Mouse (Mus musculus) embryonic facial prominence, embryonic 13.5 days (tissue): ENCODE results near the gene Olfm4. TPM values are rescaled to one million over a fixed set of nuclear protein-coding genes. Genes with fewer than 3 reads are reported as not detected.

ENCODE experiments used
- ATAC-seq: fragments of 200-750 bp; cut with Nextera tagmentation; 2 replicates; pipeline ENCODE4 v1.8.0; 2017; ENCODE audit warnings: low read depth; ENCODE audit not compliant: insufficient number of reproducible peaks, insufficient read depth, low FRiP score, low TSS enrichment
- H3K27ac ChIP-seq: fragments of 300-500 bp; sonication (generic); 2 replicates; pipeline ENCODE4 v1.5.1; 2015; ENCODE audit warnings: moderate library complexity, mild to moderate bottlenecking, inconsistent platforms
- H3K27me3 ChIP-seq: fragments of 300-500 bp; sonication (generic); 2 replicates; pipeline ENCODE4 v1.6.1; 2015; ENCODE audit warnings: mild to moderate bottlenecking, inconsistent platforms
- H3K36me3 ChIP-seq: fragments of 300-500 bp; sonication (generic); 2 replicates; pipeline ENCODE4 v1.6.1; 2015; ENCODE audit warnings: mild to moderate bottlenecking, inconsistent platforms
- H3K4me1 ChIP-seq: fragments of 300-500 bp; sonication (generic); 2 replicates; pipeline ENCODE4 v1.6.1; 2015; ENCODE audit warnings: inconsistent platforms
- H3K4me2 ChIP-seq: fragments of 300-500 bp; sonication (generic); 2 replicates; pipeline ENCODE4 v1.6.1; 2015; ENCODE audit warnings: moderate library complexity, mild to moderate bottlenecking, inconsistent platforms
- H3K4me3 ChIP-seq: fragments of 300-500 bp; sonication (generic); 2 replicates; pipeline ENCODE4 v1.5.1; 2015; ENCODE audit warnings: mild to moderate bottlenecking, inconsistent platforms
- H3K9ac ChIP-seq: fragments of 300-500 bp; sonication (generic); 2 replicates; pipeline ENCODE4 v1.6.1; 2015; ENCODE audit warnings: mild to moderate bottlenecking, inconsistent platforms
- H3K9me3 ChIP-seq: fragments of 300-500 bp; sonication (generic); 2 replicates; pipeline ENCODE4 v1.6.1; 2016; ENCODE audit warnings: inconsistent platforms
- WGBS: fragments of 180-500 bp; shearing (Covaris S2); methylation state at CpG from one replicate; pipeline ENCODE4 v1.1.7; 2015; ENCODE audit warnings: mixed read lengths; 5-methylcytosine and 5-hydroxymethylcytosine counted together
- polyA plus RNA-seq: library from polyadenylated mRNA; unstranded; fragments of >200 nt; fragmentation: Nextera tagmentation; extraction: Ambion mirVana; gene quantifications from 2 replicates; pipeline ENCODE4 v1.2.1, GENCODE M21; 2015

Olfm4 gene
- polyA plus RNA-seq: 0.24 and 1.0 TPM in 2 replicates

- no peaks in the 10 kb centered on the region for H3K27me3 ChIP-seq
- no peak within 1 kb of the TSS for H3K4me3 ChIP-seq
- WGBS: 80% methylated on average over 2 of the region's 2 CpGs
- no peak within 1 kb of the TSS for H3K9ac ChIP-seq
- H3K27ac ChIP-seq: no peak within 1 kb of the TSS
- H3K36me3 ChIP-seq: no peaks in the 10 kb centered on the region
- H3K9me3 ChIP-seq: no peaks in the 10 kb centered on the region
- no peaks in the 10 kb centered on the region for H3K4me1 ChIP-seq
- H3K4me2 ChIP-seq: no peak within 1 kb of the TSS
- ATAC-seq: no peak
Measured at GRCm38 (mm10) chr14:79983781-79984180, at the start of gene Olfm4. Olfm4 (plus strand) TSS chr14:79984081.

DNA sequence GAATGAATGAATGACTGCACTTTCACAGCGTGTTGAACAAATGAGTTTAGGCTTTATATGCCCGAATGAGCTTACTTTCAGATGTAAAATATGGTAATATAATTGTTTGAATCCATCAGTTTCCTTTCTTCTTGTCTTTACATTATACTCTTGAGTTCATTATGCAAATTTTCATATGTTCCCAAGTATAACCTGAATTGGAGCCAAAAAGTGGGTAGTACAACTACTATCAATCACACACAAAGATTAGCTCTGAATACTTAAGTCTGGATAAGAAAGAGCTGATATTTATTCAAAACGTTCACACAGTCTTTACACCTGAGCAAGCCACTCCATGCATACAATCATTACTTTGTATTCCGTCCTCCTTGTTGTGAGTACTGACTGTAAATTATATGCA is 49.5 kb upstream of the Olfm4 start:
- H3K4me1 ChIP-seq: no peaks in the 10 kb centered on the region
- H3K27ac ChIP-seq: no peak overlapping the region
- ATAC-seq: no peak
- H3K9ac ChIP-seq: no peak overlapping the region
- H3K4me2 ChIP-seq: no peak overlapping the region
- no peaks in the 10 kb centered on the region for H3K27me3 ChIP-seq
- 69% methylated on average over 4 of the region's 4 CpGs for WGBS
- H3K9me3 ChIP-seq: no peaks in the 10 kb centered on the region
- H3K36me3 ChIP-seq: no peaks in the 10 kb centered on the region
- no peak overlapping the region for H3K4me3 ChIP-seq

DNA sequence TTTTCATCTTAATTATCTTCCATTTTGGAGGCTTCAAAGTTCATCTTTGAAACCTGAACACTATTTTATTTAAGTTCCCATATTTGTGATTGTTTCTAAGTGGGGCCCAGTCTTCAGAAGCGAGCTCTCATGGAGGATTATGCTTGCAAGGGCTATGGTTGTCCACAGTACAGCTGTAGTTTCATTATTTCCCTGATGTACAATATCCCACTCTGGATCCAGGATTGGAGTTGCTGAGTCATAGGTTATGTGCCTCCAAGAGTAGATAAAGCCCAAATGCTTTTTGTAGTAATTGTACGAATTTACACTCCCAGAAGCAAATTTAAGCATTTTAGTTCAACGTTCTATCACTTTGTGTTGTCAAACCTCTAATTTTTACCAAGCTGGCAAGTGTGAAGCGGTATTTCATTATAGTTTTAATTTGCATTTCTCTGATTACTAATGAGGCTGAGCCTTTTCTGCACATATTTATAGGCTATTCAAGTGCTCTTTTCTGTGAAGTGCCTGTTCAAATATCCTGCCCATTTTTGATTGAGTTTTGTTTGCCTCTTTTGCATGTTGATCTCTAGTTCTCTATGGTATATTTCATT is 46.9 kb upstream of the Olfm4 start:
- Histone ChIP-seq H3K27me3 (no peaks in the 10 kb centered on the region), H3K9me3 (no peaks in the 10 kb centered on the region), H3K36me3 (no peaks in the 10 kb centered on the region), H3K4me1 (no peaks in the 10 kb centered on the region), H3K4me3 (no peak overlapping the region), H3K4me2 (no peak overlapping the region), H3K27ac (no peak overlapping the region), H3K9ac (no peak overlapping the region)
- 88% methylated on average over 4 of the region's 4 CpGs for WGBS
- ATAC-seq: no peak

GRCm38 (mm10) chr14:79945876-79946275 is 38.0 kb upstream of the Olfm4 start:
- Histone ChIP-seq H3K4me1 (no peaks in the 10 kb centered on the region), H3K36me3 (no peaks in the 10 kb centered on the region), H3K9me3 (no peaks in the 10 kb centered on the region), H3K27me3 (no peaks in the 10 kb centered on the region), H3K9ac (no peak overlapping the region), H3K27ac (no peak overlapping the region), H3K4me2 (no peak overlapping the region), H3K4me3 (no peak overlapping the region)
- WGBS: 54% methylated on average over 2 of the region's 2 CpGs
- no peak for ATAC-seq

DNA sequence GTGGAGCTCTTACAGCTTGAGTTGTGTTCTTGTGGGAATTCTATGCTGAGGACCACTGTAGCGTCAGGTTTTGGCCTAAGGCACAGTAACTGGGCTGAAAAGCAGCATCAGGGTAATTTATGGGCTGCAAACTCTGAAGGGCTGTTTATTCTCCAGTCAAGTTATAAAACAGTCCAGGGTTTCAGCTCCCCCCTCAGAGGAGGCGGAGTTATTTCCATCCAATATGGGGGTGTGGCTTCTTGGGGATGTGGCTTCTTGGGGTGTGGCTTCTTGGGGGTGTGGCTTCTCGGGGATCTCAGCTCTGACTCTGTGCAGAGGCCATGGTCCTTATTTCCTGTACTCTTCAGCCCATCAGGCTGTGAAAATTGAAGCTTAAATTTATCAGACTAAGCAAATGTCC is 28.2 kb upstream of the Olfm4 start:
- Histone ChIP-seq H3K27ac (no peak overlapping the region), H3K4me3 (no peak overlapping the region), H3K9me3 (no peaks in the 10 kb centered on the region), H3K4me1 (0 out of 2 replicates have a peak, but pooled peaks cover 1% of the 10 kb centered on the region), H3K27me3 (no peaks in the 10 kb centered on the region), H3K4me2 (no peak overlapping the region), H3K9ac (no peak overlapping the region), H3K36me3 (no peaks in the 10 kb centered on the region)
- WGBS: 67% methylated on average over 3 of the region's 3 CpGs
- no peak for ATAC-seq

DNA sequence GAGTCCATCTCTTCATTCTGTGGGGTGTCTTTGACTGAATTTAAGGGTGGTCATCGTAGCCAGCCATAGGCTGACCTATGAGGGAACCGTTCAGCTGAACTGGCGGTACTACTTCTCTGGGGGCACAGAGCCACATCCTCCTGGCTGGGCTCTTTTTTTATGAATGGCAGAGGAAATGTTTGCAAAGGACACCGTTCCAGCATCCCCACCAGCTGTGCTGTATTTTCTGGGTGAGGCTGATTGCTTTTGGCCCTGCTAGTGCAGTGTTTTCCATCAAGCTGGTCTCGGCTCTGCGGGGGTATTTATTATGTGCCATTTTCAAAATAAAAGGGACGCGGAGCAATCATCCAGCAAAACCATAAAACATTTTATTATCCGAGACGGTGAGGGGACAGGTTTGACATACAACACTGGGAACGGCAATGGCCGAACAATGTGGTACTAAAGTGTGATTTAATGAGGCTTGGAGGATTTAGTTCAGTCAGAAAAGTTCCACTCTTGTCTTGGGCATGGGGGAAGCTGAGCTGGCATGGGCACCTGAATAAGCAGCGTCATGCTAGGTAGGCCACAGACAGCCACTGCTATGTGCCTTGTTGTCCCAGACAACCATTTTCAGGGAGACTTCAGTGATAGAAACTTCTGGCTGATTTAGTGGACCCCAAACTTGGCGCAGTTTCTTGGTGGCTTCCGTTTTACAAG is 25.9 kb upstream of the Olfm4 start:
- ATAC-seq: no peak
- no peak overlapping the region for H3K4me2 ChIP-seq

GRCm38 (mm10) chr14:79961187-79961586 is 22.7 kb upstream of the Olfm4 start:
- H3K4me1 ChIP-seq: 0 out of 2 replicates have a peak, but pooled peaks cover 9% of the 10 kb centered on the region
- no peak overlapping the region for H3K4me2 ChIP-seq
- H3K36me3 ChIP-seq: no peaks in the 10 kb centered on the region
- no peaks in the 10 kb centered on the region for H3K9me3 ChIP-seq
- no peak overlapping the region for H3K27ac ChIP-seq
- ATAC-seq: no peak
- no peak overlapping the region for H3K9ac ChIP-seq
- WGBS: 54% methylated on average over 4 of the region's 4 CpGs
- no peak overlapping the region for H3K4me3 ChIP-seq
- H3K27me3 ChIP-seq: no peaks in the 10 kb centered on the region

More for the DNA sequence above, 25.9 kb upstream of the Olfm4 start:
- Histone ChIP-seq H3K9me3 (no peaks in the 10 kb centered on the region), H3K27ac (no peak overlapping the region), H3K9ac (no peak overlapping the region), H3K36me3 (no peaks in the 10 kb centered on the region), H3K4me3 (no peak overlapping the region), H3K4me1 (0 out of 2 replicates have a peak, but pooled peaks cover 5% of the 10 kb centered on the region), H3K27me3 (no peaks in the 10 kb centered on the region)
- 82% methylated on average over 15 of the region's 15 CpGs for WGBS

DNA sequence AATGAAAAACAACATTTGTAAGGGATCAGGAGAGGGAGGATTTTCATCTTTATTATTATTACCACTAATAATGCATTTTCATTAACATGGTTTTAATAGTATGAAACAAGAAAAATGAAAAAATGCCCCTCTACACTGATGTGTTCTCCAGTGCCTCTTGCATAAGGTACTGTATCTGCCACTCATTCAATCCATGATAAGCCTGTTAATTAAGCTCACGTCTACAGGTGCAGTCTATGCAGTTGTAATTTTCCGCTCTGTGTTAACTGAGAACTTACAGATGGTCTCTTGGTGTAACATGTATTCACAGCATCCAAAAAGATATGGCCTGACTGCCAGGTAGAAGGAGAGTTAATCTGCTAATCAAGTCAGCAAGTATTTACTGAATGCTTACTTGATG is 22.3 kb upstream of the Olfm4 start:
- 66% methylated on average over 2 of the region's 2 CpGs for WGBS
- no peak for ATAC-seq

GRCm38 (mm10) chr14:79970165-79970564 is 13.7 kb upstream of the Olfm4 start:
- no peaks in the 10 kb centered on the region for H3K36me3 ChIP-seq
- H3K4me3 ChIP-seq: no peak overlapping the region
- H3K4me2 ChIP-seq: no peak overlapping the region
- no peak for ATAC-seq
- 75% methylated on average over 3 of the region's 3 CpGs for WGBS
- no peaks in the 10 kb centered on the region for H3K4me1 ChIP-seq
- no peak overlapping the region for H3K9ac ChIP-seq
- H3K9me3 ChIP-seq: no peaks in the 10 kb centered on the region
- no peaks in the 10 kb centered on the region for H3K27me3 ChIP-seq
- no peak overlapping the region for H3K27ac ChIP-seq

More for the DNA sequence above, 22.3 kb upstream of the Olfm4 start:
- H3K36me3 ChIP-seq: no peaks in the 10 kb centered on the region
- H3K9me3 ChIP-seq: no peaks in the 10 kb centered on the region
- H3K4me2 ChIP-seq: no peak overlapping the region
- H3K27ac ChIP-seq: no peak overlapping the region
- H3K4me1 ChIP-seq: 0 out of 2 replicates have a peak, but pooled peaks cover 9% of the 10 kb centered on the region
- H3K9ac ChIP-seq: no peak overlapping the region
- no peaks in the 10 kb centered on the region for H3K27me3 ChIP-seq
- H3K4me3 ChIP-seq: no peak overlapping the region

DNA sequence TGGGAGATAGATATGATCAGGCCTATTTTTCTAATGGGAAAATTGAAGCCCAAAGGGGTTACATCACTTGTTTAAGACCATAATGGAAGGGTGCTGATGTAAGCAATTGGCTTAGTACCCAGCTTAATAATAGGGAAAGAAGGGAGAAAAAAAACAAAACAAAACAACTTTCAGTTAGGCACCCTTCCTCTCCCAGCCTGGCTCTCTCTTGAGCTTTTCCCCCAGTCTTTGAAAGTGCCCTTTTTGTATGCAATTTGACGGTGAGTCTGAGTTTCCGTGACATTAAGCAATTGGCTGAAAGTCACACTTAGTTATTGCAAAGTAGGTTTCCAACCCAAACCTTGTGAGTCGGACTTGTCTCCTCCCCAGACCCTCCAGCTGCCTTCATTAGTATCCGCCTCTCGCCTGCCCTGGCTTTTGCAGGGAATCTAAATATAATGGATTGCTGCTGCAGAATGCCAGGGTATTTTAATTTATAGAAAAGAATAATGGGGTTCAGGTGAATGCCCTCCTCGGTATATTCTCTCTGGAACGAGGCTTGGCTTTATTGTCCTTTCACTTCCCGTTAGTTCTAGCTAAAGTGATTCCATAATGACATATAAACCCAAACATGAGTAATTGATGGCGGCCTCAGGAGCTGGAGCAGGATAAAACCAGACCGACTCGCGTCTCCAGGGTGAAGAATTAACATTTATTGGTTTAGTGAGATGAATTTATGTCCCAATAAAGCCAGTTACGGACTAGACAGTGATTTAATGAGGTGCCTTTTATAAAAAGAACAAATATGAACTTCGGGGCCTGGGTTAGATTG is 12.7 kb upstream of the Olfm4 start:
- Histone ChIP-seq H3K9ac (no peak overlapping the region), H3K27ac (no peak overlapping the region), H3K4me2 (no peak overlapping the region), H3K4me1 (no peaks in the 10 kb centered on the region), H3K36me3 (no peaks in the 10 kb centered on the region), H3K27me3 (no peaks in the 10 kb centered on the region), H3K9me3 (no peaks in the 10 kb centered on the region), H3K4me3 (no peak overlapping the region)
- WGBS: 63% methylated on average over 14 of the region's 14 CpGs
- no peak for ATAC-seq

DNA sequence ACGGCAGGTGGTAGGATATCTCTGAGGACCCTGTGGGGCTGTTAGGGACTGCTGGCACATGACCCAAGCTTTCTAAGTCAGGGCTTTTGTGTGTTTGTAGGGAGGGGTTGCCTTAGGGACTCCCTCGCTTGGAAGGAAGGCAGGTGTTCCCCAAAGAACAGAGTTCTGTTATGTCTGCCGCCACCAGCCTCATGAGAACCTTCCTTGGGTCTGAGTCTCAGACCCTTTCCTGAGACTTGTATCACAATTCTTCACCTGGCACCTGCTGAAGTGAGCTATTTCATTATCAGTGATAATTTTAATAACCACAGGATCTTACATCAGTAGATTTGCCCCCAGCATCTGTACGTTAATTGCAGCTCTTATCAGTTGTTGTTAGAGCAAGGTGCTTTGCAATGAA is 2.4 kb upstream of the Olfm4 start:
- ATAC-seq: no peak
- no peak overlapping the region for H3K9ac ChIP-seq
- no peaks in the 10 kb centered on the region for H3K27me3 ChIP-seq
- H3K9me3 ChIP-seq: no peaks in the 10 kb centered on the region
- H3K27ac ChIP-seq: no peak overlapping the region
- WGBS: 84% methylated on average over 4 of the region's 4 CpGs
- H3K4me1 ChIP-seq: no peaks in the 10 kb centered on the region
- no peak overlapping the region for H3K4me2 ChIP-seq
- no peaks in the 10 kb centered on the region for H3K36me3 ChIP-seq
- H3K4me3 ChIP-seq: no peak overlapping the region
